Mouse (Mus musculus): ENCODE measurements at regions not wholly inside any gene's neighbourhood (a gene's known extent, or its start where the extent isn't known, plus 50 kb on each side); places are given as distances from the start of the nearest gene placed in this dataset.

- no peak overlapping the region for H3K4me2 ChIP-seq (ENCODE audit: low read depth, low read length, poor library complexity, severe bottlenecking)
- DNase-seq (ENCODE audit: low spot score) (no peak), ATAC-seq (ENCODE audit: low FRiP score) (no peak)
- no peak overlapping the region for H3K9ac ChIP-seq (replicated peaks; ENCODE audit: low read length, poor library complexity, severe bottlenecking)
- WGBS: 45% methylated on average over 1 of the region's 1 CpGs
- no peaks in the 10 kb centered on the region for H3K27me3 ChIP-seq (ENCODE audit: insufficient read depth, low read length)
- no peaks in the 10 kb centered on the region for H3K9me3 ChIP-seq (ENCODE audit: low read length)
- TF ChIP-seq CTCF (IDR thresholded peaks at IDR 0.05): no peak
- no peak overlapping the region for H3K27ac ChIP-seq (ENCODE audit: low read depth, low read length)
- H3K4me3 ChIP-seq (ENCODE audit: low read depth, low read length): no peak overlapping the region
- no peaks in the 10 kb centered on the region for H3K4me1 ChIP-seq (ENCODE audit: insufficient read depth, low read length)
- H3K36me3 ChIP-seq (ENCODE audit: insufficient read depth, low read length): no peaks in the 10 kb centered on the region
Measured at GRCm38 (mm10) chr9:33240506-33240905, 604.5 kb downstream of the Ets1 start.

GRCm38 (mm10) chr9:33240914-33241635 is 605.1 kb downstream of the Ets1 start:
- Histone ChIP-seq H3K4me2 (ENCODE audit: low read depth, low read length, poor library complexity, severe bottlenecking) (no peak overlapping the region), H3K4me1 (ENCODE audit: insufficient read depth, low read length) (no peaks in the 10 kb centered on the region), H3K9me3 (ENCODE audit: low read length) (no peaks in the 10 kb centered on the region), H3K27me3 (ENCODE audit: insufficient read depth, low read length) (no peaks in the 10 kb centered on the region), H3K4me3 (ENCODE audit: low read depth, low read length) (no peak overlapping the region), H3K36me3 (ENCODE audit: insufficient read depth, low read length) (no peaks in the 10 kb centered on the region), H3K9ac (replicated peaks; ENCODE audit: low read length, poor library complexity, severe bottlenecking) (no peak overlapping the region), H3K27ac (ENCODE audit: low read depth, low read length) (no peak overlapping the region)
- WGBS: 86% methylated on average over 3 of the region's 3 CpGs
- ATAC-seq (ENCODE audit: low FRiP score): no peak
- no peak for DNase-seq (ENCODE audit: low spot score)
- no peak for TF ChIP-seq CTCF (IDR thresholded peaks at IDR 0.05)

GRCm38 (mm10) chr9:33246932-33247331 is 610.9 kb downstream of the Ets1 start:
- no peaks in the 10 kb centered on the region for H3K9me3 ChIP-seq (ENCODE audit: low read length)
- no peaks in the 10 kb centered on the region for H3K36me3 ChIP-seq (ENCODE audit: insufficient read depth, low read length)
- H3K4me2 ChIP-seq (ENCODE audit: low read depth, low read length, poor library complexity, severe bottlenecking): no peak overlapping the region
- H3K4me1 ChIP-seq (ENCODE audit: insufficient read depth, low read length): no peaks in the 10 kb centered on the region
- ATAC-seq (ENCODE audit: low FRiP score) (no peak), DNase-seq (ENCODE audit: low spot score) (peak; percentile 81)
- peak; percentile 94 for TF ChIP-seq CTCF (IDR thresholded peaks at IDR 0.05)
- 41% methylated on average over 2 of the region's 2 CpGs for WGBS
- H3K9ac ChIP-seq (replicated peaks; ENCODE audit: low read length, poor library complexity, severe bottlenecking): no peak overlapping the region
- no peaks in the 10 kb centered on the region for H3K27me3 ChIP-seq (ENCODE audit: insufficient read depth, low read length)
- H3K4me3 ChIP-seq (ENCODE audit: low read depth, low read length): no peak overlapping the region
- H3K27ac ChIP-seq (ENCODE audit: low read depth, low read length): no peak overlapping the region

- Histone ChIP-seq H3K9me3 (ENCODE audit: low read length) (no peaks in the 10 kb centered on the region), H3K27me3 (ENCODE audit: insufficient read depth, low read length) (no peaks in the 10 kb centered on the region), H3K9ac (replicated peaks; ENCODE audit: low read length, poor library complexity, severe bottlenecking) (no peak overlapping the region), H3K36me3 (ENCODE audit: insufficient read depth, low read length) (no peaks in the 10 kb centered on the region), H3K4me1 (ENCODE audit: insufficient read depth, low read length) (0 out of 2 replicates have a peak, but pooled peaks cover 4% of the 10 kb centered on the region), H3K4me3 (ENCODE audit: low read depth, low read length) (no peak overlapping the region), H3K4me2 (ENCODE audit: low read depth, low read length, poor library complexity, severe bottlenecking) (no peak overlapping the region), H3K27ac (ENCODE audit: low read depth, low read length) (no peak overlapping the region)
- ATAC-seq (ENCODE audit: low FRiP score): no peak
- WGBS: 31% methylated on average over 6 of the region's 6 CpGs
- DNase-seq (ENCODE audit: low spot score): no peak
- TF ChIP-seq CTCF (IDR thresholded peaks at IDR 0.05): no peak
Measured at GRCm38 (mm10) chr9:33258241-33258640, 622.2 kb downstream of the Ets1 start.

GRCm38 (mm10) chr9:33260171-33260570 is 624.1 kb downstream of the Ets1 start:
- 0 out of 2 replicates have a peak, but pooled peaks cover 4% of the 10 kb centered on the region for H3K4me1 ChIP-seq (ENCODE audit: insufficient read depth, low read length)
- TF ChIP-seq CTCF (IDR thresholded peaks at IDR 0.05): peak; percentile 90
- H3K9ac ChIP-seq (replicated peaks; ENCODE audit: low read length, poor library complexity, severe bottlenecking): no peak overlapping the region
- ATAC-seq (ENCODE audit: low FRiP score) (peak; percentile 58; the same call in 1 of the 2 replicates), DNase-seq (ENCODE audit: low spot score) (peak; percentile 79)
- H3K27ac ChIP-seq (ENCODE audit: low read depth, low read length): no peak overlapping the region
- no peak overlapping the region for H3K4me2 ChIP-seq (ENCODE audit: low read depth, low read length, poor library complexity, severe bottlenecking)
- no peak overlapping the region for H3K4me3 ChIP-seq (ENCODE audit: low read depth, low read length)
- no peaks in the 10 kb centered on the region for H3K36me3 ChIP-seq (ENCODE audit: insufficient read depth, low read length)
- H3K9me3 ChIP-seq (ENCODE audit: low read length): no peaks in the 10 kb centered on the region
- H3K27me3 ChIP-seq (ENCODE audit: insufficient read depth, low read length): no peaks in the 10 kb centered on the region
- WGBS: 24% methylated on average over 4 of the region's 4 CpGs

GRCm38 (mm10) chr9:33289381-33289780 is 653.4 kb downstream of the Ets1 start:
- no peaks in the 10 kb centered on the region for H3K9me3 ChIP-seq (ENCODE audit: low read length)
- 90% methylated on average over 5 of the region's 5 CpGs for WGBS
- no peak overlapping the region for H3K4me2 ChIP-seq (ENCODE audit: low read depth, low read length, poor library complexity, severe bottlenecking)
- no peak overlapping the region for H3K9ac ChIP-seq (replicated peaks; ENCODE audit: low read length, poor library complexity, severe bottlenecking)
- ATAC-seq (ENCODE audit: low FRiP score): no peak
- no peaks in the 10 kb centered on the region for H3K27me3 ChIP-seq (ENCODE audit: insufficient read depth, low read length)
- no peak for TF ChIP-seq CTCF (IDR thresholded peaks at IDR 0.05)
- no peak overlapping the region for H3K27ac ChIP-seq (ENCODE audit: low read depth, low read length)
- DNase-seq (ENCODE audit: low spot score): peak; percentile 29
- H3K4me1 ChIP-seq (ENCODE audit: insufficient read depth, low read length): no peaks in the 10 kb centered on the region
- no peaks in the 10 kb centered on the region for H3K36me3 ChIP-seq (ENCODE audit: insufficient read depth, low read length)
- H3K4me3 ChIP-seq (ENCODE audit: low read depth, low read length): no peak overlapping the region
